Mouse (Mus musculus) intestine, embryonic 15.5 days (tissue): ENCODE measurements at regions not wholly inside any gene's neighbourhood (a gene's known extent, or its start where the extent isn't known, plus 50 kb on each side); places are given as distances from the start of the nearest gene placed in this dataset.

Source experiments
- ATAC-seq: fragments of 200-750 bp; cut with Nextera tagmentation; 2 replicates; pipeline ENCODE4 v1.8.0; 2017; ENCODE audit warnings: moderate TSS enrichment, moderate library complexity
- H3K27ac ChIP-seq: fragments of 300-500 bp; sonication (generic); 2 replicates; pipeline ENCODE4 v1.5.1; 2015; ENCODE audit warnings: mild to moderate bottlenecking, inconsistent platforms
- H3K27me3 ChIP-seq: fragments of 300-500 bp; sonication (generic); replicated peaks from 2 replicates; pipeline ENCODE4 v1.6.1; 2015; ENCODE audit warnings: inconsistent platforms
- H3K36me3 ChIP-seq: fragments of 300-500 bp; sonication (generic); 2 replicates; pipeline ENCODE4 v1.6.1; 2015; ENCODE audit warnings: inconsistent platforms
- H3K4me1 ChIP-seq: fragments of 300-500 bp; sonication (generic); replicated peaks from 2 replicates; pipeline ENCODE4 v1.6.1; 2015; ENCODE audit warnings: inconsistent platforms
- H3K4me2 ChIP-seq: fragments of 300-500 bp; sonication (generic); replicated peaks from 2 replicates; pipeline ENCODE4 v1.6.1; 2015; ENCODE audit warnings: mild to moderate bottlenecking, inconsistent platforms
- H3K4me3 ChIP-seq: fragments of 300-500 bp; sonication (generic); replicated peaks from 2 replicates; pipeline ENCODE4 v1.5.1; 2015; ENCODE audit warnings: inconsistent platforms
- H3K9ac ChIP-seq: fragments of 300-500 bp; sonication (generic); 2 replicates; pipeline ENCODE4 v1.6.1; 2015; ENCODE audit warnings: inconsistent platforms
- H3K9me3 ChIP-seq: fragments of 300-500 bp; sonication (generic); 2 replicates; pipeline ENCODE4 v1.6.1; 2016; ENCODE audit warnings: inconsistent platforms
- WGBS: fragments of 180-500 bp; shearing (Covaris S2); methylation state at CpG from one replicate; pipeline ENCODE4 v1.1.7; 2015; 5-methylcytosine and 5-hydroxymethylcytosine counted together

GRCm38 (mm10) chr16:87044773-87045561 is 309.0 kb upstream of the N6amt1 start:
- Histone ChIP-seq H3K9me3 (no peaks in the 10 kb centered on the region), H3K4me3 (no peak overlapping the region), H3K9ac (no peak overlapping the region), H3K4me1 (no peaks in the 10 kb centered on the region), H3K4me2 (no peak overlapping the region), H3K27ac (no peak overlapping the region), H3K27me3 (no peaks in the 10 kb centered on the region), H3K36me3 (no peaks in the 10 kb centered on the region)
- 73% methylated on average over 5 of the region's 5 CpGs for WGBS
- ATAC-seq = no peak

- Histone ChIP-seq H3K4me1 (no peaks in the 10 kb centered on the region), H3K4me3 (no peak overlapping the region), H3K4me2 (no peak overlapping the region), H3K9me3 (no peaks in the 10 kb centered on the region), H3K27ac (no peak overlapping the region), H3K9ac (no peak overlapping the region), H3K27me3 (no peaks in the 10 kb centered on the region), H3K36me3 (no peaks in the 10 kb centered on the region)
- ATAC-seq = peak; percentile 51; the same call in 1 of the 2 replicates
Measured at GRCm38 (mm10) chr16:87043689-87044088, 310.3 kb upstream of the N6amt1 start.

GRCm38 (mm10) chr16:87040366-87040765 is 313.6 kb upstream of the N6amt1 start:
- peak; percentile 57 for ATAC-seq
- H3K4me3 ChIP-seq = no peak overlapping the region
- no peak overlapping the region for H3K9ac ChIP-seq
- no peak overlapping the region for H3K4me2 ChIP-seq
- 76% methylated on average over 4 of the region's 4 CpGs for WGBS
- H3K36me3 ChIP-seq = no peaks in the 10 kb centered on the region
- no peaks in the 10 kb centered on the region for H3K9me3 ChIP-seq
- no peak overlapping the region for H3K27ac ChIP-seq
- no peaks in the 10 kb centered on the region for H3K27me3 ChIP-seq
- no peaks in the 10 kb centered on the region for H3K4me1 ChIP-seq

GRCm38 (mm10) chr16:87039861-87040260 is 314.1 kb upstream of the N6amt1 start:
- Histone ChIP-seq H3K27me3 (no peaks in the 10 kb centered on the region), H3K36me3 (no peaks in the 10 kb centered on the region), H3K27ac (no peak overlapping the region), H3K4me2 (no peak overlapping the region), H3K4me3 (no peak overlapping the region), H3K4me1 (no peaks in the 10 kb centered on the region), H3K9me3 (no peaks in the 10 kb centered on the region), H3K9ac (no peak overlapping the region)
- ATAC-seq = peak; percentile 76
- WGBS = 69% methylated on average over 1 of the region's 1 CpGs

GRCm38 (mm10) chr16:87037061-87037460 is 316.9 kb upstream of the N6amt1 start:
- no peaks in the 10 kb centered on the region for H3K4me1 ChIP-seq
- H3K36me3 ChIP-seq = no peaks in the 10 kb centered on the region
- no peak overlapping the region for H3K27ac ChIP-seq
- H3K9me3 ChIP-seq = no peaks in the 10 kb centered on the region
- no peak for ATAC-seq
- no peak overlapping the region for H3K4me3 ChIP-seq
- no peak overlapping the region for H3K9ac ChIP-seq
- H3K27me3 ChIP-seq = no peaks in the 10 kb centered on the region
- WGBS = 71% methylated on average over 6 of the region's 6 CpGs
- H3K4me2 ChIP-seq = no peak overlapping the region

- H3K9ac ChIP-seq = no peak overlapping the region
- ATAC-seq = no peak
- no peaks in the 10 kb centered on the region for H3K27me3 ChIP-seq
- WGBS = 60% methylated on average over 3 of the region's 3 CpGs
- H3K4me2 ChIP-seq = no peak overlapping the region
- H3K27ac ChIP-seq = no peak overlapping the region
- no peak overlapping the region for H3K4me3 ChIP-seq
- H3K4me1 ChIP-seq = no peaks in the 10 kb centered on the region
- no peaks in the 10 kb centered on the region for H3K36me3 ChIP-seq
- H3K9me3 ChIP-seq = no peaks in the 10 kb centered on the region
Measured at GRCm38 (mm10) chr16:87031836-87032235, 322.1 kb upstream of the N6amt1 start.

- Histone ChIP-seq H3K4me2 (no peak overlapping the region), H3K9me3 (no peaks in the 10 kb centered on the region), H3K36me3 (no peaks in the 10 kb centered on the region), H3K27me3 (no peaks in the 10 kb centered on the region), H3K27ac (no peak overlapping the region), H3K4me1 (no peaks in the 10 kb centered on the region), H3K9ac (no peak overlapping the region), H3K4me3 (no peak overlapping the region)
- 74% methylated on average over 5 of the region's 5 CpGs for WGBS
- ATAC-seq = no peak
Measured at GRCm38 (mm10) chr16:87028516-87029145, 325.4 kb upstream of the N6amt1 start.

GRCm38 (mm10) chr16:87027621-87028020 is 326.4 kb upstream of the N6amt1 start:
- Histone ChIP-seq H3K9me3 (no peaks in the 10 kb centered on the region), H3K9ac (no peak overlapping the region), H3K4me2 (no peak overlapping the region), H3K4me3 (no peak overlapping the region), H3K36me3 (no peaks in the 10 kb centered on the region), H3K4me1 (no peaks in the 10 kb centered on the region), H3K27ac (no peak overlapping the region), H3K27me3 (no peaks in the 10 kb centered on the region)
- 81% methylated on average over 1 of the region's 1 CpGs for WGBS
- ATAC-seq = no peak

GRCm38 (mm10) chr16:87022041-87022440 is 331.9 kb upstream of the N6amt1 start:
- Histone ChIP-seq H3K4me3 (no peak overlapping the region), H3K4me1 (no peaks in the 10 kb centered on the region), H3K4me2 (no peak overlapping the region), H3K9ac (no peak overlapping the region), H3K36me3 (no peaks in the 10 kb centered on the region), H3K27me3 (no peaks in the 10 kb centered on the region), H3K9me3 (no peaks in the 10 kb centered on the region), H3K27ac (no peak overlapping the region)
- WGBS = 89% methylated on average over 4 of the region's 4 CpGs
- no peak for ATAC-seq

GRCm38 (mm10) chr16:87017107-87017670 is 336.8 kb upstream of the N6amt1 start:
- no peak for ATAC-seq
- Histone ChIP-seq H3K27me3 (no peaks in the 10 kb centered on the region), H3K4me2 (no peak overlapping the region), H3K36me3 (no peaks in the 10 kb centered on the region), H3K9me3 (no peaks in the 10 kb centered on the region), H3K4me1 (no peaks in the 10 kb centered on the region), H3K9ac (no peak overlapping the region), H3K4me3 (no peak overlapping the region), H3K27ac (no peak overlapping the region)
- WGBS = 60% methylated on average over 7 of the region's 7 CpGs

- H3K27ac ChIP-seq = no peak overlapping the region
- H3K9me3 ChIP-seq = no peaks in the 10 kb centered on the region
- H3K4me3 ChIP-seq = no peak overlapping the region
- no peak for ATAC-seq
- H3K36me3 ChIP-seq = no peaks in the 10 kb centered on the region
- no peaks in the 10 kb centered on the region for H3K4me1 ChIP-seq
- H3K9ac ChIP-seq = no peak overlapping the region
- no peaks in the 10 kb centered on the region for H3K27me3 ChIP-seq
- H3K4me2 ChIP-seq = no peak overlapping the region
- 64% methylated on average over 3 of the region's 3 CpGs for WGBS
Measured at GRCm38 (mm10) chr16:87001579-87001978, 352.4 kb upstream of the N6amt1 start.

- ATAC-seq = no peak
- Histone ChIP-seq H3K4me3 (no peak overlapping the region), H3K36me3 (no peaks in the 10 kb centered on the region), H3K9me3 (no peaks in the 10 kb centered on the region), H3K27ac (no peak overlapping the region), H3K9ac (no peak overlapping the region), H3K27me3 (no peaks in the 10 kb centered on the region), H3K4me1 (no peaks in the 10 kb centered on the region), H3K4me2 (no peak overlapping the region)
- 37% methylated on average over 3 of the region's 3 CpGs for WGBS
Measured at GRCm38 (mm10) chr16:87001135-87001534, 352.9 kb upstream of the N6amt1 start.

GRCm38 (mm10) chr16:86971691-86972090 is 382.3 kb upstream of the N6amt1 start:
- Histone ChIP-seq H3K4me1 (no peaks in the 10 kb centered on the region), H3K27me3 (no peaks in the 10 kb centered on the region), H3K9ac (no peak overlapping the region), H3K4me3 (no peak overlapping the region), H3K9me3 (no peaks in the 10 kb centered on the region), H3K36me3 (no peaks in the 10 kb centered on the region), H3K4me2 (no peak overlapping the region), H3K27ac (no peak overlapping the region)
- no peak for ATAC-seq
- WGBS = 74% methylated on average over 3 of the region's 3 CpGs
